Mouse (Mus musculus): ENCODE results near the gene Nmt1. TPM values are rescaled to one million over a fixed set of nuclear protein-coding genes. Genes with fewer than 3 reads are reported as not detected.

Gene Nmt1
- polyA plus RNA-seq (2015; fragmentation: Nextera tagmentation; extraction: Ambion mirVana): 63.4 and 64.7 TPM in 2 replicates

DNA sequence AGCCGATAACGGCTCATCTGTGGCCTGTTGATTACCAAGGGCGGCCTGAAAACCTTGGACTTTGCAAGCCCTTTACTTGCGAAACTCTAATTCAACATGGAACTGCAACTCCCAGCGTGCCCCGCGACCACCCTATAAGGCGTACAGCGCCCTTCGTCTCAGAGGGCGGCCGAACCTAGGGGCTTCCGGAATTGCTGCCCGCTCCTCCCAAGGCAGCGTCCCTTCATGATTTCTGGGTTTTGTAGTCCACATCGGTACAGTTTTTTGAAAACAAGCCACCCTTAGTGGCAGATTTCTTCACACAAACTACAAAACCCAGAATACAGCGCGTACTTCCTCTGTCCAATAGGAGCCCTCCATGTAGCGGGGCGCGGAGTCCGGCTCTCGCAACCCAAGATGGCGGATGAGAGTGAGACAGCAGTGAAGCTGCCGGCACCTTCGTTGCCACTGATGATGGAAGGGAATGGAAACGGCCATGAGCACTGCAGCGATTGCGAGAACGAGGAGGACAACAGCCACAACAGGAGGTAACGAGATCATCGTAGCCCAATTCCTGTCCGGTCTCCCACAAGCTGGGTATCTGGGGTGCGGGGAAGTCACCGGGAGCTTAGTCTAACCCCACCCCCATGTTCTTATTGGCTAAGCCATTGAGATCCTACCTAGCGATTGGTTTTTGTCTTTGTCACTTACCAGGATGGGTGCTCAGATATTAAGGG lies at the start of gene Nmt1, which contains the start of gene Dcakd:
Gene Nmt1, plus strand, starts transcription at position 15 of the 716 bp plus-strand sequence.
Gene Dcakd, minus strand, starts transcription at position 158 of the 716 bp plus-strand sequence.
- Histone ChIP-seq H3K9ac (ENCODE audit: low read length) (peak within 1 kb of the TSS; percentile 87), H3K4me3 (ENCODE audit: low read length) (peak within 1 kb of the TSS; percentile 85), H3K4me1 (replicated peaks; ENCODE audit: control insufficient read depth, insufficient read depth, low read length) (peaks cover 11% of the 10 kb centered on the region), H3K9me3 (ENCODE audit: control insufficient read depth, low read length) (no peaks in the 10 kb centered on the region), H3K36me3 (ENCODE audit: control insufficient read depth, insufficient read depth, low read length) (no peaks in the 10 kb centered on the region; the same call in 1 of the 2 replicates), H3K27me3 (ENCODE audit: control insufficient read depth, insufficient read depth, low read depth, low read length) (no peaks in the 10 kb centered on the region), H3K27ac (ENCODE audit: low read length) (peak within 1 kb of the TSS; percentile 75), H3K4me2 (ENCODE audit: low read depth, low read length) (peak within 1 kb of the TSS; percentile 72)
- WGBS: under 1% methylated on average over 36 of the region's 36 CpGs
- ATAC-seq (ENCODE audit: low read depth): peak; percentile 99

- Histone ChIP-seq H3K4me3 (ENCODE audit: low read length) (no peak overlapping the region), H3K4me2 (ENCODE audit: low read depth, low read length) (no peak overlapping the region), H3K9me3 (ENCODE audit: control insufficient read depth, low read length) (no peaks in the 10 kb centered on the region), H3K9ac (ENCODE audit: low read length) (no peak overlapping the region), H3K27ac (ENCODE audit: low read length) (no peak overlapping the region), H3K4me1 (replicated peaks; ENCODE audit: control insufficient read depth, insufficient read depth, low read length) (no peaks in the 10 kb centered on the region), H3K36me3 (ENCODE audit: control insufficient read depth, insufficient read depth, low read length) (no peaks in the 10 kb centered on the region), H3K27me3 (ENCODE audit: control insufficient read depth, insufficient read depth, low read depth, low read length) (peaks cover 3% of the 10 kb centered on the region; the same call in 1 of the 2 replicates)
- no peak for ATAC-seq (ENCODE audit: low read depth)
- WGBS: 32% methylated on average over 10 of the region's 10 CpGs
These were observed 46.7 kb upstream of the Nmt1 start for GRCm38 (mm10) chr11:102981151-102981890.

GRCm38 (mm10) chr11:102984086-102984485 lies 43.9 kb upstream of the Nmt1 start:
- WGBS: 80% methylated on average over 9 of the region's 9 CpGs
- Histone ChIP-seq H3K4me3 (ENCODE audit: low read length) (no peak overlapping the region), H3K4me1 (replicated peaks; ENCODE audit: control insufficient read depth, insufficient read depth, low read length) (no peaks in the 10 kb centered on the region), H3K27ac (ENCODE audit: low read length) (no peak overlapping the region), H3K9me3 (ENCODE audit: control insufficient read depth, low read length) (no peaks in the 10 kb centered on the region), H3K27me3 (ENCODE audit: control insufficient read depth, insufficient read depth, low read depth, low read length) (peaks cover 4% of the 10 kb centered on the region; the same call in 1 of the 2 replicates), H3K9ac (ENCODE audit: low read length) (no peak overlapping the region), H3K36me3 (ENCODE audit: control insufficient read depth, insufficient read depth, low read length) (no peaks in the 10 kb centered on the region), H3K4me2 (ENCODE audit: low read depth, low read length) (no peak overlapping the region)
- ATAC-seq (ENCODE audit: low read depth): no peak

- Histone ChIP-seq H3K4me3 (ENCODE audit: low read length) (no peak overlapping the region), H3K27me3 (ENCODE audit: control insufficient read depth, insufficient read depth, low read depth, low read length) (peaks cover 8% of the 10 kb centered on the region; the same call in 1 of the 2 replicates), H3K9me3 (ENCODE audit: control insufficient read depth, low read length) (no peaks in the 10 kb centered on the region), H3K4me1 (replicated peaks; ENCODE audit: control insufficient read depth, insufficient read depth, low read length) (peaks cover 2% of the 10 kb centered on the region), H3K9ac (ENCODE audit: low read length) (no peak overlapping the region), H3K36me3 (ENCODE audit: control insufficient read depth, insufficient read depth, low read length) (no peaks in the 10 kb centered on the region), H3K27ac (ENCODE audit: low read length) (no peak overlapping the region), H3K4me2 (ENCODE audit: low read depth, low read length) (no peak overlapping the region)
- 56% methylated on average over 4 of the region's 4 CpGs for WGBS
- no peak for ATAC-seq (ENCODE audit: low read depth)
These were observed 43.4 kb upstream of the Nmt1 start for GRCm38 (mm10) chr11:102984615-102985014.

GRCm38 (mm10) chr11:102985160-102985559 lies 42.8 kb upstream of the Nmt1 start:
- H3K9me3 ChIP-seq (ENCODE audit: control insufficient read depth, low read length): no peaks in the 10 kb centered on the region
- no peak for ATAC-seq (ENCODE audit: low read depth)
- WGBS: 45% methylated on average over 6 of the region's 6 CpGs

GRCm38 (mm10) chr11:102989641-102990151 lies 38.3 kb upstream of the Nmt1 start:
- H3K27me3 ChIP-seq (ENCODE audit: control insufficient read depth, insufficient read depth, low read depth, low read length): peaks cover 12% of the 10 kb centered on the region
- ATAC-seq (ENCODE audit: low read depth): no peak
- H3K9me3 ChIP-seq (ENCODE audit: control insufficient read depth, low read length): no peaks in the 10 kb centered on the region
- peak overlapping the region; percentile 89 for H3K4me2 ChIP-seq (ENCODE audit: low read depth, low read length)
- no peak overlapping the region for H3K27ac ChIP-seq (ENCODE audit: low read length)
- 11% methylated on average over 28 of the region's 28 CpGs for WGBS
- H3K36me3 ChIP-seq (ENCODE audit: control insufficient read depth, insufficient read depth, low read length): peaks cover 7% of the 10 kb centered on the region
- peak overlapping the region; percentile 52 for H3K4me3 ChIP-seq (ENCODE audit: low read length)
- H3K9ac ChIP-seq (ENCODE audit: low read length): peak overlapping the region; percentile 65
- H3K4me1 ChIP-seq (replicated peaks; ENCODE audit: control insufficient read depth, insufficient read depth, low read length): peaks cover 9% of the 10 kb centered on the region

More at GRCm38 (mm10) chr11:102985160-102985559, 42.8 kb upstream of the Nmt1 start:
- Histone ChIP-seq H3K9ac (ENCODE audit: low read length) (no peak overlapping the region), H3K27ac (ENCODE audit: low read length) (no peak overlapping the region), H3K4me2 (ENCODE audit: low read depth, low read length) (no peak overlapping the region), H3K4me1 (replicated peaks; ENCODE audit: control insufficient read depth, insufficient read depth, low read length) (peaks cover 6% of the 10 kb centered on the region), H3K27me3 (ENCODE audit: control insufficient read depth, insufficient read depth, low read depth, low read length) (peaks cover 8% of the 10 kb centered on the region; the same call in 1 of the 2 replicates), H3K36me3 (ENCODE audit: control insufficient read depth, insufficient read depth, low read length) (no peaks in the 10 kb centered on the region), H3K4me3 (ENCODE audit: low read length) (no peak overlapping the region)

DNA sequence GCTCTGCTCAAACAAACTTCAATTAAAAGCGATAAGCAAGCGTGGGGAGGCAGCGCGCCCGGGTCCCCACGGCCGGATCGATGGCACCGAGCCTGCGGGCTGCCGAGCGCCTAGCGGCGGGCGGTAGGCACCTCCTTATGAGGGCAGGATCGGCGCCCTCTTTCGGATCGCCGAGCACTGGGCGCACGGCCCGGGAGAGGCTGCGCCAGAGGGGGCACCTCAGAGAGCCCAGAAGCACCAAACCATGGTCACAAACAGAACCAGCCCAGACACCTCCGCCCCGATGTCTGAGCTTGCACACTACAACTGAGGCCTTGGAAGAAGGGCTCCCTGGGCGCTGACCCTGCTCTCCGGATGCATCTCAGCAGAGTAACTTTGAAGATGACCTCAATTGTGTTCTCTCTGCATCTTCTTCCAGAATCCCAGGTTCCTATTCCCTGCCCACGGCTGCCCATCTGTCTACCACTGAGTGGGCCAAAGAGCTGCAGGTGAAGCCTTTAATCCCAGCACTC lies 37.8 kb upstream of the Nmt1 start:
- peak; percentile 45; the same call in 1 of the 2 replicates for ATAC-seq (ENCODE audit: low read depth)
- peak overlapping the region; percentile 65 for H3K9ac ChIP-seq (ENCODE audit: low read length)
- no peaks in the 10 kb centered on the region for H3K9me3 ChIP-seq (ENCODE audit: control insufficient read depth, low read length)
- 2% methylated on average over 29 of the region's 29 CpGs for WGBS
- H3K27me3 ChIP-seq (ENCODE audit: control insufficient read depth, insufficient read depth, low read depth, low read length): peaks cover 12% of the 10 kb centered on the region
- H3K4me3 ChIP-seq (ENCODE audit: low read length): peak overlapping the region; percentile 52
- H3K4me2 ChIP-seq (ENCODE audit: low read depth, low read length): peak overlapping the region; percentile 89
- H3K36me3 ChIP-seq (ENCODE audit: control insufficient read depth, insufficient read depth, low read length): peaks cover 10% of the 10 kb centered on the region
- H3K4me1 ChIP-seq (replicated peaks; ENCODE audit: control insufficient read depth, insufficient read depth, low read length): peaks cover 9% of the 10 kb centered on the region
- no peak overlapping the region for H3K27ac ChIP-seq (ENCODE audit: low read length)

DNA sequence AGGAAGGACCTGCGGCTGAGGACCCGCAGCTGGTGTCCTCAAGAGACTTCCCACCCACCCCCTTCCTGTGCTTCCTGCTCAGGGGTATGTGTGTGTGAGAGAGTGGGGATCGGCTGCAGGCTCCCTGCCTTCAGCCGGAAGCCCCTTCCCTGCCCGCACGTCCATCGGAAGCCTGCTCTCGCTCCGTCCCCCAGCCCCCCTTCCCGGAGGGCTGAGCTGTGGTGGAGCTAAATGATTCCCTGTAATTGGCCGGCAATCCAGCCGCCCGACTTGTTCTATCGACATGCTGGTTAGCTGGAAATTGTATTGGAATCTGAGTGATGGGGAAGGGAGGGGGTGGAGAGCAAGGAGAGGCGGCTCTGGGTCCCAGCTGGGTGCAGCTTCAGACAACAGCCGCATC lies 36.3 kb upstream of the Nmt1 start:
- WGBS: under 1% methylated on average over 16 of the region's 16 CpGs
- H3K4me3 ChIP-seq (ENCODE audit: low read length): peak overlapping the region; percentile 20
- no peaks in the 10 kb centered on the region for H3K9me3 ChIP-seq (ENCODE audit: control insufficient read depth, low read length)
- no peak overlapping the region for H3K9ac ChIP-seq (ENCODE audit: low read length)
- H3K4me1 ChIP-seq (replicated peaks; ENCODE audit: control insufficient read depth, insufficient read depth, low read length): peaks cover 9% of the 10 kb centered on the region
- H3K36me3 ChIP-seq (ENCODE audit: control insufficient read depth, insufficient read depth, low read length): peaks cover 20% of the 10 kb centered on the region
- H3K4me2 ChIP-seq (ENCODE audit: low read depth, low read length): peak overlapping the region; percentile 46
- peak; percentile 78 for ATAC-seq (ENCODE audit: low read depth)
- no peak overlapping the region for H3K27ac ChIP-seq (ENCODE audit: low read length)
- H3K27me3 ChIP-seq (ENCODE audit: control insufficient read depth, insufficient read depth, low read depth, low read length): peaks cover 8% of the 10 kb centered on the region

DNA sequence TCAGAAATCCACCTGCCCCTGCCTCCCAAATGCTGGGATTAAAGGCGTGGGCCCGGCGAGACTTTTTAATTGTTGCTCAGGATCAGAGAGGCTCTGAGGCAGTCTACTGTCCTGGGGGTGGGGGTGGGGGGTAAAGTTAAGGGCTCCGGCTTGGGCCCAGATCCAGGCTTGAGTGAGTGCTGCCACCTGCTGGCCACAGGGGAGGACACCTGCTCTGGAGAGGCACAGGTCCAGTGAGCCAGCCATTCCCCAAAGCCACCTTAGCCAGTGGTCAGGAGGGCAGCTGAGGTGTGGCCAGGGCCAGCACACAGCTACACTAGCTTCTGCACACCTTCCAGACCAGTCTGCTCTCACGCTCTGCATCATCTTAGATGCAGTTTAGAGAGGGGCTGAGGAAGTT lies 35.0 kb upstream of the Nmt1 start:
- H3K27ac ChIP-seq (ENCODE audit: low read length): no peak overlapping the region
- H3K27me3 ChIP-seq (ENCODE audit: control insufficient read depth, insufficient read depth, low read depth, low read length): peaks cover 8% of the 10 kb centered on the region
- H3K4me1 ChIP-seq (replicated peaks; ENCODE audit: control insufficient read depth, insufficient read depth, low read length): peaks cover 9% of the 10 kb centered on the region
- no peak overlapping the region for H3K4me3 ChIP-seq (ENCODE audit: low read length)
- ATAC-seq (ENCODE audit: low read depth): peak; percentile 39
- H3K4me2 ChIP-seq (ENCODE audit: low read depth, low read length): no peak overlapping the region
- H3K9me3 ChIP-seq (ENCODE audit: control insufficient read depth, low read length): no peaks in the 10 kb centered on the region
- WGBS: 5% methylated on average over 5 of the region's 5 CpGs
- H3K9ac ChIP-seq (ENCODE audit: low read length): no peak overlapping the region
- H3K36me3 ChIP-seq (ENCODE audit: control insufficient read depth, insufficient read depth, low read length): peaks cover 31% of the 10 kb centered on the region
